Mouse (Mus musculus) right cerebral cortex, adult 18-20 months (tissue): ENCODE data around the gene Tbpl1.
A peak's percentile ranks its signal among the peaks of the same experiment; 100 is the strongest.

Source experiments
- DNase-seq: peaks from one replicate; pipeline ENCODE4 v3.0.0; 2022; ENCODE audit warnings: mixed read lengths

Tbpl1 gene

GRCm38 (mm10) chr10:22731272-22732093 is at the start of gene Tbpl1:
Tbpl1 (minus strand) TSS chr10:22731938.
- DNase-seq = peak; percentile 97

DNA sequence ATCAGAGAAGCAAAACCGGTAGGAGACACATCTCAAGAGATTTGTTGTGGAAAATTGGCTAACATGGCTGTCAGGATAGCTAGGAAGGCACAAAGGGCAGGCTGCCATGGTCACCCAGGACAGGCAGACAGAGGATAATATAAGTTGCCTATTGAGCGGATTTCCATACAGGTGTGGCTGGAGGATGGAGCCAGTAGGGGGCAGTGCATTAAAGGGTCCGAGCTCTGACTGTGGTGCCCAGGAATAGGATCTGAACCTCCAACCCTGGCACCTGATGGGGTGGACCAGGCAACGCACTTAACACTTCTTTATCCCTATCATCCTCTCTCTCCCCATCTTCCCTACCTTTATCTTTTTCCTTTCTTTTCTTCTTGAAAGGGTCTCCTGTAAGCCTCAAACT is 49.7 kb upstream of the Tbpl1 start:
- no peak for DNase-seq

DNA sequence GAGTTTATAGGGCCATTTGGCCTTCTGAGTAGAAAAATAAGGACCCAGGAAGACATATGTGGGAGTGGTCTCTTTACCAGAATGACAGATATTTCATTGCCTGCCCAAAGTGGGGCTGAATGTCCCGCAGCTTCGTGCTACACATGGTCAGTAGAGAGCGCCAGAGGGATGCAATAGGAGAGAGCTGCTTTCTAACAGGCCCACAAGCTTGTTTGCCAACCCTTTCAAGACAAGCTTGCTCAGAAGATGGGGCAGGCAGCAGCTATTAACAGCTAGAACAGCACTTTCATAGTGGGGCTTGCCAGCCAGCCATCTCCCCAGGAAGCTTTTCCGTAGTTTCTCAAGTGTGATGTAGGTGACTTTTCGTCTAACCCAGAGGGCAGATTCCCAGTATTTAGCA is 46.2 kb upstream of the Tbpl1 start:
- peak; percentile 3 for DNase-seq

DNA sequence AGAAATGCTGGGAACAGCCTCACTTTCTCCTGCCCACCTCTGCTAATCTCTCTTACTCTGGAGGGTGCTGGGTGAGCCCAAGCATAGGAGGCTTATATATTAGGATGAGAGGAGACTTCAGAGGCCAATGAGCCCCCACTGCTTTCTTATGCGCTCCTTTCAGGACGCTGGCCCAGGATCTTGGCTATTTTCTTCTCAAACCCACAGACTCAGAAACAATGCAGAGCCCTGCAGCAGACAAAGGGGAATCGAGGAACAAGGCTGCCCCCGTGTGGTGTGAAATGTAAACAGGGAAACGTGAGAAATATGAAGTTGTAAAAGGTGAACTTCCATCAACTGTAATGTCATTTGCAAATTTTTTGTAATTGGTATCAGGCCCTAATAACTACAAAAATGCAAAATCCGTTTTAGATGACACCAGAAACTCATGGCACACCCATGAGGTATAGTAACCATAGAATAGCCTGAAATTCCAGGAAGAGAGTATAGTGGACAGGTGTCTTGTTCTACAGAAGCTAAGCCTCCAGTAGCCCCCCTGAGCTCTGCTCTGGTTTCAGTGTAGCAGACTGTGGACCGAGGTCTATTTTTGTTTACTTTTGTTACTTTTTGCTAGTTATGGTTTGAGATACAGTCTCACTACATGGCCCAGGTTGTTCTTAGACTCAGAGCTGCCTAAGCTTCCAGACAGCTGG is 44.4 kb upstream of the Tbpl1 start:
- peak; percentile 32 for DNase-seq

DNA sequence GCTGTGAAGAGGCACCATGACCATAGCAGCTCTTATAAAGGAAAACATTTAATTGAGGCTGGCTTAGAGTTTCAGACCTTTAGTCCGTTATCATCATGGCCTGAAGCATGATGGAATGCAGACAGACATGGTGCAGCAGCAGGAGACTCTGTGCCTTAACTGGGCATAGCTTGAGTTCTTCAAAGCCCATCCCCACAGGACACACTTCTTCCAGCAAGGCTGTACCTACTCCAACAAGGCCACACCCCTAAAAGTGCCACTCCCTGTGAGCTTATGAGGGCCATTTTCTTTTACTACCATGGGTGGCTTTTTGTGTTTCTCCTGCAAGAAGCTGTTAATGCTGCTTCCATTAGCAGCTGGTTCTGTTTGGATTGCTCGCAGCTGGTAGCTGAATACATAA is 43.7 kb upstream of the Tbpl1 start:
- DNase-seq = no peak

DNA sequence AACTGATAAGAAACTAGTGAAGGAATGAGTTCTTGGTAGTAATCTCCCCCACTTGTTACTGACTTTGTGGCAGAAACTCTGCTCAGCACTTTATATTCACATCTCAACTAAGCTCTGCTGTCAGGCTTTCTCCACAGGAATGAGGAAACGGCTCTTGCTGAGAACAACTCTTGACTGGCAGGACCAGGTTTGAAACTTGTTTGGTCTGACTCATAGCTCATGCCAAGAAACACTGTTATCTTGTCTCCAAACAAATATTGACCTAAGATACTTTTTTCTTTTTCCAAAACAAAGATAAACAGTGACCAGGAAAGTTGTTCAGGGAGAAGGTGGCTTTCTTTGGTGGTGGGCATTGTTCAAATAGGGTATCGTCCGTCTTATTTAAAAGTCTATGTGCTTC is 42.9 kb upstream of the Tbpl1 start:
- no peak for DNase-seq

DNA sequence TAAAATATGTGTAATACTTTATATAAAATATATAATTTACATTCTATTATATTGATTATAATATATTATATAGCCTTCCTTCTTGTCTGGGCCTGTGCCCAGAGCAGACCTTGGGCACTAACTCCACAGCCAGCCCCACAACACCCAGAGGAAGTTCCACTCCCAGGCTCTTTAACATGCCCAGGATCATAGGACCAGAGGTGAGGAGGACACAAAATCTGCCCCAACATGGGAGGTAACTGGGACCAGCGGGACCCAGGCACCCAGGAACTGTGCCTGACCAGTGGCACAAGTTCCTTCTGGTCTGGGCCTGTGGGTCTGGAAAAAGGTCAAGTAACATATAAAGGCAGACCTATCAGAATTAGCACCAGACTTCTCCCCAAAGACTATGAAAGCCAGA is 22.5 kb upstream of the Tbpl1 start:
- DNase-seq = no peak

DNA sequence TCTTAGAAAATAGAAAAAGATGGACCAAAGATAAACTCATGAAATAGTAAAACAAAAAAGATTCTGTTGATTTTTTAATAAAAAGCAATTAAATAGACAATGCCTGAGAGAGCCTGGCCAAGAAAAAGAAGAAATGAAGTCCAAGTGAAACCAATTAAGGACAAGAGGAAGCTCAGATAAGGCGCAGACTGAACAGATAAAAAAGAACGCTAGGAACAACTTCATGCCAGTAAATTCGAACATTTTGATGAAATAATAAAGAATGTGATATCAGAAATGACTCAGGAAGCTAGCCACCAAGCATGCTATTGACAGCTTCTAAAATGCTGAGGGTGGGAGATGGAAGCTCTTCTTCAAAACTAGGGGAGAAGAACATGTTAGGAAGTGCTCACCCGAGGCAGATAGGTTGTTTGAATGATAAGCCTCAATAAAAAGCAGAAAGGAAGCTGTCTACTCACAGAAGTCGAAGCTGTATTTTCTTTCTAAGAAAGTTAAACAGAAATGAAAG is 19.5 kb upstream of the Tbpl1 start:
- DNase-seq = no peak

GRCm38 (mm10) chr10:22746334-22747322 is 14.9 kb upstream of the Tbpl1 start:
- no peak for DNase-seq

DNA sequence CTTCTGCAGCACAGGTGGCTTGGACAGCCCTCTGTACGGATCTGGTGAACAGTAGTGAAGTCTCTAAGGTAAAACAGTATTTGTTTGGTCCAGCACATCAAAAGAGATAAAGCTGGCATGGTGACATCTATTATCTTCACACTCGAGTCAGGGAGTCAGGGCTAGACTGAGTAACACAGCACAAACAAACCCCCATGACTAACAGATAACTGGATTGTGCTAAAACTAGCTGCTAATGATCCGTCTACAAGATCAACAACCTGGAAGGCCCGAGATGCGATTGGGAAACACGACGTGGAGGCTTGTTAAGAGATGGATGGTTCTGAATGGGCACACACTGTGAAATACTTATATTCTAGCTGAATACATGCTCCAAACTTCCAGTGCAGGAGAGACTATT is 14.2 kb upstream of the Tbpl1 start:
- no peak for DNase-seq

- DNase-seq = no peak
Observed at GRCm38 (mm10) chr10:22732181-22732580, 443 bp upstream of the Tbpl1 start.

- DNase-seq = no peak
Observed at GRCm38 (mm10) chr10:22730992-22731271, 806 bp downstream of the Tbpl1 start.

DNA sequence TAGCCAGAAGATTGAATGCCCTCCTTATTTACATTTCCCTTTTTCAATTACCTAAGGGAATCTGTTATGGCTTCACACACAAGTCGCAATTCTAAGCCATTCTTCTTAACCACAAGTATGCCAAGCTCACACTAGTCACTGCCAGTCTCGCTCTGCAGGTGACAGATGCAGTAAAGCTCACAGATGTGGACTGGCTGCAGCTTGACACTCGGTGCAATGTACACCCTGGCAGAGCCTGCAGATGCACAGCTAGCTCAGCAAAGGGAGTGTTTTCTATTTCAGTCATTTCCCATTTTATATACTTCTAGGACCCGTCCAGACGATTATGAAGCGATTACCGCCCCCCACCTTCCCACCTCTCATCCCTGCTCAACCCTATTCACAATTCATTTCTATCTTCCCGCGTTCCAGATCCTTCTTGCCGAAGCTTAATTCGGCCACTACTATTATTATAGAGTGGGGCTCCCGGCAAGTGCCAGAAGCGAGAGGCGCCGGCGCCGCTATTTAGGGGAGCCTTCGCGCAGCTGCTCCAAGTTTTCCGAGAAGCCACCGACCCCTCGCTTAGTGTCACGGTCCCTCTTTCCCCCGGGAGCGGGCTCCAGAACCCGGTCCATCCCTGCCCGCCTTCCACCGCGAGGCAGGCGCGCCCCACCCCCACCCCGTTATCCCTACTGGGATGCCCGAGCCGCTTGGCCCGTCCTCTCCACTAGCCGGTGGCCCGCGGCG is 1.3 kb downstream of the Tbpl1 start:
- no peak for DNase-seq

DNA sequence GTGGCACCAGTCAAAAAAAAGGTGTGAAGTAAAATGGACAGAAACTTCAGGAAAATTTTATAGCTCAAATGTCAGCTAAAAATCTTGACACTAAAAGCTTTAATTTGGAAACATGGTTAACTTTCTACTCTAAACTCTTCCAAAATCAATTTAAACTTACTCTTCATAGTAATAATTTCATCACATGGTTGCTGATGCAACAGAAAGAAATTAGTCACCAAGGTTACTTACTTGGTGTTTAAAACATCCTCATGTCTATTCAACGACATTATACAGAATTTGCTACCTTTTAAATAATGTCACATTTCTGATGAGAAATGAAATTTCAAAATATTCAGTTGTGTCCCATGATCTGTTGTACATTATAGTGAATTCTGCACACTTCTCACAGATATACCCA is 3.5 kb downstream of the Tbpl1 start:
- DNase-seq = no peak

- no peak for DNase-seq
Observed at GRCm38 (mm10) chr10:22726295-22726694, 5.4 kb downstream of the Tbpl1 start.

DNA sequence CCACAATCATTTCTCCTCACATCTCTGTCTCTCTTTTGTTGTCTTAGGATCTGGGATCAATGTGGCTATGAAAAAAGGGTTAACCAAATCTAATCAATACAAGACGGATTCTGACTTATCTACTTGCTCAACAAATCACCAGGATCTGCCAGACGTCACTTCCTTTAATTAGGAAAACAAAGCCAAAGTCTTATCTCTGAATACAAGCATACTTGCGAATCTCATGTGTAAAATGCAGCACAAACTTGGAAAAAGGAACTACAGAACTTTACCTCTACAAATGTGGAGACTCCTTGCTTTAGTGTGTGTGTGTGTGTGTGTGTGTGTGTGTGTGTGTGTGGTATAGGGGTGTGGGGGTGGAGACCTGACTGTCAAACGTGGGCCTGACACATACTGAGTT is 6.6 kb downstream of the Tbpl1 start:
- no peak for DNase-seq

GRCm38 (mm10) chr10:22720781-22721529 is 10.8 kb downstream of the Tbpl1 start:
- DNase-seq = no peak

DNA sequence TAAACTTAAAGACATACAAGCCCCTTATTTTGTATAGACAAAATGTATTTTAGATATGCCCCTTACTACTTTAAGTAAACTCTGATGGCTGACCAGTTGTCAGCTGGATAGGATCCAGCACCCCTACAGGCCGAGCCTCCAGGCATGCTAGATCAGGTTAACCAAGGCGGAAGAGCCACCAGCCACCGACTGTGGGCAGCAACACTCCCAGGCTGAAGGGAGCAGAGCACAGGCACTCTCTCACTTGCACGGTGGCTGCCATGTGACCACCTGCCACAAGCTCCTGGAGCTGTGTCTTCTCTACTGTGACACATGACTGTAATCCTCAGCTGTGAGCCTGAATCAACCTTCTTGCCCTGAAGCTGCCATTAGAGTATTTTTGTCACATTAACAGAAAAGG is 13.3 kb downstream of the Tbpl1 start:
- DNase-seq = no peak

DNA sequence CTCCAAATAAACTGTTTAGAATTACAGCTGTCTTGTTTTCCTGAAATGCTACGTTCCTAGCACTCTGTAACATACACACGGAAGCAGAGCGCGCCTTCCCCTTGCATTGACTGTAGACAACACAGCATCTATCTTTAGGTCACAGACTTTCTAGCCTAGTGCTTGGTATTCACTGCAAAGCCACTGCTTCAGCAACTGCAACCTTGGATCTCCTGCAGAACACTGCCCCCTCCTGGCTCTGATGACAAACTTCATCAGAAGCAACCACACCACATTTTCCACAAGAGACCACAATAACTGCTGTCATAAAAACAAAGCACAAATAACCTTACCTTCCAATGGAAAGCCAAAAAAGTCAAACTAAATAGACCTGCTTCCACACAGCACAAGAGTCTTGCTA is 17.2 kb downstream of the Tbpl1 start:
- DNase-seq = peak; percentile 62

- no peak for DNase-seq
Observed at GRCm38 (mm10) chr10:22712955-22713354, 18.8 kb downstream of the Tbpl1 start.

- DNase-seq = no peak
Observed at GRCm38 (mm10) chr10:22710173-22710777, 21.5 kb downstream of the Tbpl1 start.
